Mouse (Mus musculus) retina, embryonic 14.5 days (tissue): Measurements from ENCODE around the gene Cfi.

Experiments used
- DNase-seq: peaks from one replicate; pipeline ENCODE4 v3.0.0-alpha.2; 2015; ENCODE audit warnings: low spot score

Gene Cfi

DNA sequence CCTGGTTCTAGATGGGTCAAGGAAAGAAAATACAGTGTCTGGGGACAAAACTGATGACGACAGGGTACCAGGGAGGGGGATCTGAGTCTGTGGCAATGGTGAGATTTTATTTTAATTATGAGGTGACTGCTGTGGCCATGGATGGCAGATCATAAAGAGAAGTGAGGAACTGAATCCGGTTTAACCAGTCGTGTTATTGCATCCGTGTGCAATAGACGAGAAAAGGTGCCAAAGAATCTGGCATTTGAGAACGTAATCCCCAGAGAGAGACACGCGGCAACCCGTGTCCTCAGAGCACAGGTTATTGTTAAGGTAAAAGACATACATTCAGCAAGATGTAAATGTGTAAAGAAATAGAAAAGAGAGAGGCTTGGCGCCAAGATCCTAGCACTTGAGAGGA, 41.6 kb downstream of the Cfi start:
- DNase-seq: no peak

DNA sequence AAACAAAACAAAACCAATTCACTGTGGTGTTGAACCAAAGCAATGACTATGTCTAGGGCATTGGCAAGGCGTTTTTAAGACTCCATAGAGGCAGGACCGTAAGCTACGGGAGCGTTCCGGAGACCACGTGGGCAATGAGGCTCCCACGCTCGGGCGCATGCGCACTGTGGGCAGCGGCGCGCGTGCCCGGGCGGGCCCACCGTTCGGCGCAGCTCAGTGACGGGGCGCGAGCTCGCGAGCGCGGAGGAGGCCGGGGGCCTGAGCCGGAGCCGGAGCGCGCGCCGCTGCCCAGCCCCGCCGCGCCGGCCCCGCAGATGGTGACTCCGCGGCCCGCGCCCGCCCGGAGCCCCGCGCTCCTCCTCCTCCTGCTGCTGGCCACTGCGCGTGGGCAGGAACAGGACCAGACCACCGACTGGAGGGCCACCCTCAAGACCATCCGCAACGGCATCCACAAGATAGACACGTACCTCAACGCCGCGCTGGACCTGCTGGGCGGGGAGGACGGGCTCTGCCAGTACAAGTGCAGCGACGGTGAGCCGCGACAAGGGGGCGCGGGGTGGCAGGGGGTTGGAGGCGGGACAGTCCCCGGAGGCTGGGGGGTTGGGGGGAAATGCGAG, 42.8 kb downstream of the Cfi start, which contains the start of gene Pla2g12a:
Gene Pla2g12a (plus strand): TSS at position 202 of the 617 bp plus-strand sequence.
- DNase-seq: peak; percentile 95

DNA sequence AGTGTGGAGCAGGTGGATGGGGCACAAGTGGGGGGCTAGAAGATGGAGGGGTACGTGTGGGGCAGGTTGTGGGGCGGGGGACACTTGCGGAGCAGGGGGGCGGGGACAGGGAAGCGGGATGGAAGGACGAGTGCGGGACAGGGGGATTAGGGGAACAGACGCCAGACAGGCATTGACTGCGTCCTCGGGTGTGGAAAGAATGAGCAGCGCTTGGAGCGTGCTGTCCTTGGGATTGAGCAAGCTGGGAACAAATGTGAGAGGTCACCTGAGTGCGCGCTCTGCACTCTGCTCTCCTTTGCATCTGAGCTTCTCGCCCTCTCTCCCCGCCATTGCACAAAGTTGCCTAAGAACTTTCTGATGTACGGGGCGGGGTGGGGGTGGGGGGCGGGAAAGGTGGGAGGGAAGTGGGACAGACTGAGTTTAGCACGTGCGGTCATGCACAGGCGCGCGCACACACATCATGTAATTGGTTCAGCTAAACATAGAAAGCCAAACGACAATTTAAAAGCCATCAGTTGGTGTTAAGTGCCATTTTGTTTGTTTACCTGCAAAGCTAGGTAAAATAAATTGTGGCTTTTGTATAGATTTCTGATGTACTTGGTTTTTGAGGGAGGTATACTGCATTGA, 43.6 kb downstream of the Cfi start:
- DNase-seq: peak; percentile 67

DNA sequence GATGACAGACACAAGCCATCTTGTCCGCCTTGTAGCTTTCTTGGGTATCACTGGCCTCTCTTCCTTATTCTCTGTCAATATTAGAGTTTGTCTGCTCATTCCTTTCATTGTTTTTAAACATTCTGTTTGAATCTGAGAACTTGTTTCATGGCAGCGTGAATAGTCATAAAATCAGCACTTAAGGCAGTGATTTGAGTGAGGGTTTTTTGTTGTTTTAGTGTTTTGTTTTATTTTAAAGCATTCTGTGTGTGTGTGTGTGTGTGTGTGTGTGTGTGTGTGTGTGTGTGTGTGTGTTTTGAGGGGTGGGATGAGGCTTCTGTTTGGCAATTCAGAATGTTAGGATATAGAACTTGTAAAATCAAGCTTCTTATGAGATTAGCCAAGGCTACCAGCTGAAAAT, 44.2 kb downstream of the Cfi start:
- no peak for DNase-seq

DNA sequence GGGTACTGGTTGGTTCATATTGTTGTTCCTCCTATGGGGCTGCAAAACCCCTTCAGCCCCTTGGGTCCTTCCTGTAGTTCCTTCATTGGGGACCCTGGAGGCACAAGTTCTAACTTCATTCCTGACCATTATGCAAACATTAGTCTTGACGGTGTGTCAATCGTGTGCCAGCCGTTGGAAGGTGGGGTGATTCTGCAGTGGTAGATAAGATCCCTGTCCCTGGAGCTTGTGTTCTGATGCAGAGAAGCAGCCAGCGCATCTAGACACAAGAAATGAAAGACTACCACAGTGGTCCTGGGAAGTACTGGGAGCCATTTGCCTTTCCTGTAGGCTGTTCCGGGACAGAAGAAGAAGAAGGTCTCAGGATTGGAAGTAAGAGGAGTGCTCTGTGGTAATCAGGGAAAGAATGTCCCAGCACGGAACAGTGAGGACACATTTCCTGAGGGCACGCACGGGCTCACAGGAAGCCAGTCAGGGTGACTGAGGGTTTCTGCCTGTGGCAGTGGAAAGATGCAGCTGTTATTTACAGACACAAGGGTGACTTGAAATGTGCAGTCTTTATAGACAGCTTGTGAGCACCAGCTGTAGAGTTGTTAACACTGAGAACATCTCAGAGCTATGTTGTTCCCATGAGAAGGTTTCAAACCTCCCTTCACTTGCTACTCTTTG, 45.4 kb downstream of the Cfi start:
- no peak for DNase-seq

DNA sequence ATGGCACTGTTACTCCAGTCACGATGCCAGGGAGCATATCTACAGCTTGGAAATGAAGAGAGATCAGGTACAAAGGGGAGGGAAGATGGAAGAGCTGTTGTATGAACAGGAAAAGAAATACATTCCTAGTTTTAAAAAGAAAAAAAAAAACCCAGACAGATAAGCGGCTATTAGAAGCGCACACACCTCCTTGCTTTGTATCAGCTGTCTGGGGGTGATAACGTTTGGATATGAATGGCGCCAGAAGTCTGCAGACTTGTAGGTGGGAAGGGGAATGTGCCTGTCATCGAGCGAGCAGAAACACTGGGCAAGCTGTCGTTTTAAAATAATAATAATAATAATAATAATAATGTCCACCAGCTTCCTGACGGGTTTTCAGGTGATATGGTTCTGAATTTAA, 49.9 kb downstream of the Cfi start:
- no peak for DNase-seq

DNA sequence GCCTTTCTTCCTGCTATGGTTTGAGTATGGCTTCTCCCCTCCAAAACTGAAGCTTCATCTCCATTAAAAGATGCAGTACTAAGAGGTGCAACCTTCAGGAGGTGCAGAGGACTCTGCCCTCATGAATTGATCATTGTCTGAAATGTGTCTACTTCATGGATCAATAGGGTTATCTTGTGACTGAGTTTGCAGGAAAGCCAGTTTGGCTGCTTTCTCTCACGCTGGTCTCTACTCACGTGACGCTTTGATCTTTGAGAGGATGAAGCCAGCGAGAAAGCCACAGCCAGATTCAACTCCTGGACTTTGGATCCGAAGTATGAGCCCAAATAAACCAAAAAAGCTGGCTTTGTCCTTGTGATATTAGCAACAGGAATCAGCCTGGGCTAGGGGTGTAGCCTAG, 50.7 kb downstream of the Cfi start:
- no peak for DNase-seq

DNA sequence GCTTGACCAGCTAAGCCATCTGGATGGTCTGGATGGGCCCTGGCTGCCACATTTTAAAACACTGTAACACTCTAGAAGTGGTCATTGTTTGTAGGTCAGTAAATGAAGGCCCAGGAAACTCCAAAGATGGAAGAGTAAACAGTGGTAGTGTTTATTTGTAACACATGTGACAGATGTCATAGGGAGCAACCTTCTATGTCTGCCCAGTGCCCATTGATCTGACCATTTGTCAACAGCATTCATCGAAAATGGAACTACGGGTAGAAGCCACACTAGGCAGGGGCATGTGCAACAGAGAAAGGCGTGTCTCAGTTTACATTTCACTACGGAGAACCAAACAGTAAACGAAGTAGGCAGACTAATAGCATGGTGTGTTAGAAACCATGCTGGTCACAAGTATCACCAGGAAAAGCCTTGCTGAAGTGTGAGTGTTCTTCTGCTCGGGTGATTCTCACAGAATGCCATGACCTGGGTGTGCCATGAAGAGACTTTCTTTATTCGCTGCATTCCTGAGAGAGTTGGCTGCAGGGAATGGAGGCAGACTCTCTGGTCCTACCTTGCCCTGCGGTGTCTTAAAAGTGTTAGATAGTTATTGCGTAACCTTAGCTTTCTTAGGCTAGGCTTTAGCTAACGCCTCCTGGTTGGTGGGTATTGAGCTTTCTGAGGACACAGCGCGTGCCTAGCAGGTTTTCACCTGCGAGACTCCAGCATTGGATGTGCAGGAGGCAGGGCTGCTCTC, 52.3 kb downstream of the Cfi start:
- DNase-seq: no peak

DNA sequence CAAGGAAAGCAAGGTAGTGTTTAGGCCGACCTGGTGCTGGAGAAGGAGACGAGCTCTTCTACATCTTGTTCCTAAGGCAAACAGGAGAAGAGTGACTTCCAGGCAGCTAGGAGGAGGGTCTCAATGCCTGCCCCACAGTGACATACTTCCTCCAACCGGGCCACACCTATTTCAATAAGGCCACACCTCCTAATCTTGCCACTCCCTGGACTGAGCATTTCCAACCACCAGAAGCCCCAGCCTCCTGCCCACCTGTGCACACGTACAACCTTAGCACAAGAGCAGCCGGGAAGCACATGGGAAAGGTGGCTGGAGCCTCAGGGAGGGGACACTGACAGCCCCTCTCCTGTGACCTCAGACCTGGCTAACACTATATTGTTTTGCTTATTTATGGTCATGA, 56.3 kb downstream of the Cfi start:
- DNase-seq: no peak

DNA sequence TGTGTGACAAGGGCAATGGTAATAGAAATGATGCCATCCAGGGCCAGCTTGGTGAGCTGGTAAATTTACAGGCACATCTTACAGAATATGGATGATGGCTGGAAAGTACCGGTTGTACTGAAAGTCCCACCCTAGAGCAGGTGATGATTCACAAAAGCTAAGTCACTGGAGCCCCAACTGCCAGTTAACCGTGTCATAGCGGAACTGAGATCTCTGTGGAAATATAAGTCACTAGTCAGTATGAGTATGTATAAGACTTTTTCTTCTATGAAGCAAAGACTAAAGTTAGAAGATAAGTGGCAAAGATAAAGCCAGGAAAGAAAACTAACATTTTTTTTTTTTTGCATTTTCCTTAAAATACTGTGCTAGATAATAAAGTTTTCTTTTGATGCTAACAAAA, 57.5 kb downstream of the Cfi start:
- DNase-seq: no peak

DNA sequence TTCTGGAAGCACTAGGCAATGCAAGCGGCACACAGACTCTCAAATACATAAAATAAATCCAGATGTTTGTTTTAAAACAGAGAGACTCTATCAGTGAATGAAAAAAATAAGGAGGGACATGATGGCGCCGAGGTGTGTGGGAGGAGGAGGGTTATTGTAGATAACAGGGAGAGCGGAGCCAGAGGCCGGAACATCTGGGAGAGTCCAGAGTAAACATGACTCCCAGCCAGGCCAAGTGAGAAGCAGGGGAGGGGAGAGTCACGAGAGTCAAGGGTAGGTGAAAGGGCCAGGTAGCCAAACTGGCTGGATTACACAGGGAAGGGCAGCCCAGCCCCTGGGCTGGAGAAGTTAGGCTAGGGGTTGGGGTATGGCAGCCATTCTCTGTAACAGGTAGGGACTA, 60.9 kb downstream of the Cfi start:
- no peak for DNase-seq

DNA sequence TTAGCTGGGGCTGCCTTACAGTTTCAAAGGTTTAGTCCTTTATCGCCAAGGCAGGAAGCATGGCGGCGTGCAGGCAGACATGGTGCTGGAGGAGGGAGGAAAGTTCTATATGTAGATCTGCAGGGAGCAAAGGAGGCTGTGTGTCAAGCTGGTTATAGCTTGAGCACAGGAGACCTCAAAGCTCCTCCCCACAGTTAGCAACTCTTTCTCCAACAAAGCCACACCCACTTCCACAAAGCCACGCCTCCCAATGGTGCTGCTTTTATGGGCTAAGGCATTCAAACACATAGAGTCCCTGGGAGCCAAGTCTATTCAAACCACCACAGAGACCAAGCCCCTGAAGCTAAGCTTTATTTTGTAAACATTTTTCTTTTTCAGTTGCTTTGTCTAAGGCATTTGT, 63.2 kb downstream of the Cfi start:
- DNase-seq: peak; percentile 20

DNA sequence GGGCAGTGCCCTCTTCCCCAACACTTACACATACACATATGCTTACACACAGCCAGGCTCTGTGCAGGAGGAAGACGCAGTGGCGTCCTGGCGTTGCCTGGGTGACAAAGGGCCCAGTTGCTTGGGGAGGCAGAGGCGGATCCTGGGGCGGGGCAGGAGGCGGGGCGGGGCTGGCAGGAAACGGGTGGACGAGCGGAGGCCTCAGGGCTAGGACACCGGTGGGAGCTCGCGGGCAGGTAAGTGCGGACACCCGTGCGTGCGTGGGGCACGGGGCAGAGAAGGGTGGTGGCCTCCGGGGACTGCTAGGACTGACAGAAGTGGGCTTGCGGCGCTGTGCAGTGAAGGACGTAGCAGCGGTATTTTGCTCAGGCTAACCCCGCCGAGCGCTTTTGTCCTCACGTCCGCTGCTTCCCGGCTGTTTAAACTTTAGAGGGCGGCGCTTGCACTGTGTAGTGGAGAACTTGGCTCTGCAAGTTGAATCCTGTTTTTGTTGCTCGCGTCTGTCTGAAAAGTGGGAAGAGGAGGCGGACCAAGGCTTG, 65.7 kb downstream of the Cfi start, which contains the start of gene Casp6:
Gene Casp6 (plus strand): TSS at position 155 of the 539 bp plus-strand sequence.
- peak; percentile 78 for DNase-seq

DNA sequence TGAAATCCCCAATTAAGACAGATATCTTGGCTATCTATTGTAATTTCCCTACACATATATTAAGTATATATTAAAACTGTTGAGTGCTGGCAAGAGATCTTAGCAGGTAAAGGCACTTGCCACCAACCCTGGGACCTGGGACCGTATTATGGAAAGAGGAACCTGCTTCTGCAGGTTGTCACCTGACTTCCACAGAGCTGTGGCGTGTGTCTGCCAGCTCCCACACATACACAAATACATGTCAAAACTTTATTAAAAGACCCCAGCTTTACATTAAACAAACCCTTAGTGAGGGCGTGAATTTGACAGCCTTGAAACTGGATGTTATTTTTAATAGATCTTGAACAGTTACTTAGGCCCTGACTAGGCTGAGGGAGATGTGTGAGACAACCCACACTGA, 67.7 kb downstream of the Cfi start:
- DNase-seq: no peak

DNA sequence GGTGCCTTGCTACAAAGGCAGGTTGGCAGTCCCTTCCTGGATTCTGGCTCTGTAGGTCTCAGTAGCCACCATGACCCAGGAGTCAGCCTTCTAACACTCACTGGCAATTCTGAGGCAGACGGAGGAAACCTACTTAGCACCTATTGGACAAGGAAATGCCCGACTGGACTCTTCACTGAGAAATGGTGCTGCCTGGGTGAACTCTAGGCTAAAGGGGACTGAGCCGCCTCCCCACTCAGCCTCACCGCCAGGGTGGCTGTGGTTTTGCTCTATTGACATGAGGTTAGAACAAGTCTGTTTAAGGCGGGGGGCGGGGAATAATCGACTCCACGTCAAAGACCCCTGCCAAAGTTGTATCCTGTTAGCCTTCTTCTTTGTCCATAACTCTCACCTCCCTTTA, 68.2 kb downstream of the Cfi start:
- no peak for DNase-seq

DNA sequence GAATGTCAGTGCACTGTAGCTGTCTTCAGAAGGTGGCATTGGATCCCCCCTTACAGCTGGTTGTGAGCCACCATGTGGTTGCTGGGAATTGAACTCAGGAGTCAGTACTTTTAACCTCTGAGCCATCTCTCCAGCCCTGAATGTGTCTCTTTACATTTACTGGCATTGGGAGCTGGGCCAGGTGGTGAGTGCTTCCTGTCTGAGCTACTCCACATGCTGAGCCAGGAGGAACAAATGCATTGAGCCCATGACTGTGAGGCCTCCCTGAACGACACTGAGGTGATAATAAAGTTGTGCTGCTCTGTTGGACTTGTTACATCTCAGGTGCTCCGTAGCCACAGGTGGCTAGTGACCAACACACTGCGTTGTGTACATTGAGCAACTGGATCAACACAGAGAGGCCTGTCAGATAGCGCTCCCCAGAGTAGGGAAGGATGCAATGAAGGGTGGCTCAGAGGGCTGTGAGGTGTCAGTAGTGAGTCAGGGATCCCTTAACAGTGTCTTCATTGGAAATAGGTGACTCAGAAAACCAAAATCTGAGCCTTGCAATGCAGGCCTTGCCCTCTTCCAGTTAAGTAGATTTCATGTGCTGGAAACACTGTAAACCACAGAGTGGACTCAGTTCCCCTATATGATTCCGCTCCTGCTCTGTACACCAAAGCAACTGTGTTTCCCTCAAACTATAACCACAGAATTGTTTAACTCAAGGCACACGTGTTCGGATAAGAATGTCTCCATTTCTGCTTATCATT, 68.9 kb downstream of the Cfi start:
- no peak for DNase-seq

DNA sequence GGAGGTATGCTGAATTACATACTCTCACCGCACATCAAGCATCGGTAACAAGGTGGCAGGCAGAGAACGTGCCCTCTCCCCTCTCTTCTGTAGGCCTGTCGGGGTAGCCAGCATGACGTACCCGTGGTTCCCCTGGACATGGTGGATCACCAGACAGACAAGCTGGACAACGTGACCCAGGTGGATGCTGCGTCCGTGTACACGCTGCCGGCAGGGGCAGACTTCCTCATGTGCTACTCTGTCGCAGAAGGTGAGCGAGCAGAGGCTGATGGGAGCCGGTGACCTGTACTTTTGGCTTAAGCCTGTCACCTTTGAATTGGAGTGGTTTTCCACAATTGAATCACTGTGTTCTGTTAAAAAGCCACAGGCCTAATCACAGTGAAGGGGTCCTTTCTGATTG, 76.3 kb downstream of the Cfi start:
- DNase-seq: no peak

DNA sequence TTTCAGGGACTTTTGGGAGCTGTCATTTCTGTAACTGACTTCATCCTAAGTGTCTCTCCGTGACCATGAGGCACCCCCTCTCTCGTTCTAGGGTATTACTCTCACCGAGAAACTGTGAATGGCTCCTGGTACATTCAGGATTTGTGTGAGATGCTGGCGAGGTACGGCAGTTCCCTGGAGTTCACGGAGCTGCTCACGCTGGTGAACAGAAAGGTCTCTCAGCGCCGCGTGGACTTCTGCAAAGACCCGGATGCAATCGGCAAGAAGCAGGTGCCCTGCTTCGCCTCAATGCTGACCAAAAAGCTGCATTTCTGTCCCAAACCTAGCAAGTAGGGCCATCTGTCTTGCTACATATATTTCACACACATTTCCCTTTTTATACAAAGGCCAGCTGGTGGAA, 77.6 kb downstream of the Cfi start:
- DNase-seq: no peak

DNA sequence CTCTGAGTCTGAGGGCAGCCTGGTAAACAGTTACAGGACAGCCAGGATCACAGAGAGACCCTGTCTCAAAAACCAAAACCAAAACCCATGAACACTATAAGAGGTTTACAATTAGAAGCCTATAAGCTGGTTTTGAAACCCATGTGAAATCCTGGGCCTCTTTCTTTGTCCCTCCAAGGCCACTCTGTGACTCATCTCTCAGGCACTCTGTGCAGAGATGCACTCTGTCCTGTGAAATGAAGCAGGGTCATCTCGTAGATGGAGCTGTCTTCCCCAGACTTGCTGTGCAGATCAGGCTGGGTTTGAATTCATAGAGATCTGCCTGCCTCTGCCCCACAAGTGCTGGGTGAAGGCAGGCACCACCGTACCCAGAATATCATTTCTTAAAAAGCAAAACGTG, 81.7 kb downstream of the Cfi start:
- DNase-seq: no peak

DNA sequence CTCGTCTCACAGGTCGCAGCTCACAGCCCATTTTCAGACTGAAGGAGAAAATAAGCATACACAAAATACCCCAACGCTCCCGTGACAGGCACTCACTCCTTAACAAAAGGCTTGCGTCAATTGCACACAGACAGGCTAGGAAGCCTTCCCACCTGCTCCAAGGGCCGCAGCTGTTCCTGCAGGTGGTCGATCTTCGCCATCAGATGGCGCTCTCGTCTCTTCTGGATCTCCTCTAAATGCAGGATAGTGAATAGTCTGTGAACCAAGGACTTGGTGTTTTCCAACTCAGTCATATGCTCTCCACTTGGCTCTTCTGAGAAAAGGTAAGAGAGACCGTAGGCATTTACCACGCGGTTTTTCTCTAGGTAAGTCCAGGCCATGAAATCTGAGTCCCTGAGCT, 82.8 kb downstream of the Cfi start:
- DNase-seq: peak; percentile 80

DNA sequence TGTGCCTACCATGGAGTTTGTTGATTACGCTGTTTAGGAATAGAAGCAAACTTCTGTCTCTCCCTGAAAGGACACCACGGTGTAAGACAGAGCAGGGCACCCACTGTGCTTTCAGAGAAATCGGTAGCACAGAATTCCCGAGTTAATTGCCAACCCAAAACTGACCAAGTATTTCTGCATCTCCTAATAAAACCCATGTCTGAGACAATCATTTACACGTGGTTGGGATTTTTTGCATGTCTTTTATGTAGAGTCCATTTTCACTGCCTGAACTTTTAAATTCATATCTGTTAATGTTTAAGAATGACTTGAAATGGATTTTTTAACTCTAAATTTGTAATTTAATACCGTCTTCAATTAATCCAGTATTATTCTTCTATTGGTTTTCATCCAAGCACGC, 87.9 kb downstream of the Cfi start:
- no peak for DNase-seq
